Mouse (Mus musculus): ENCODE measurements around the gene Obox6.

Gene Obox6

DNA sequence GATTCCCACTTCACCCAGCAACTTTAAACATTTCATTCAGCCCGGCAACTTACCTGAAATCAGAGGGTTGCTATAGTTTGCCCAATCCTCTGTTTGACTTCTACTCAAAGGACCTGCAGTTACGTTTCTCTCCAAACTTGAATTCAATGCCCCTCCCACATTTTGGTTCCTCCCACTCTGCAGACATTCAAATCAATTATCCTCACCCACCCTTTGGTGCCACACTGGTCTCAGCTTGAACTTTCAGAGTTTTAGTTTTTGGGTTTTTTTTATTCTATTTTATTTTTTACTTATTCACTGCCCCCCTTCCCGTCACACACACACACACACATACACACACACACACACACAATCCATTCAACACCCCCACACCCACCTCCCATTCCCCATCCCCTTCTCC is at the start of gene Obox6:
TSS of gene Obox6 (minus strand) at position 101 of the 400 bp plus-strand sequence.
- no peak for DNase-seq (ENCODE audit: low spot score in 2 of 2)

GRCm38 (mm10) chr7:15884127-15884526 is 44.6 kb upstream of the Obox6 start:
- no peak for DNase-seq (ENCODE audit: low spot score in 2 of 2)

DNA sequence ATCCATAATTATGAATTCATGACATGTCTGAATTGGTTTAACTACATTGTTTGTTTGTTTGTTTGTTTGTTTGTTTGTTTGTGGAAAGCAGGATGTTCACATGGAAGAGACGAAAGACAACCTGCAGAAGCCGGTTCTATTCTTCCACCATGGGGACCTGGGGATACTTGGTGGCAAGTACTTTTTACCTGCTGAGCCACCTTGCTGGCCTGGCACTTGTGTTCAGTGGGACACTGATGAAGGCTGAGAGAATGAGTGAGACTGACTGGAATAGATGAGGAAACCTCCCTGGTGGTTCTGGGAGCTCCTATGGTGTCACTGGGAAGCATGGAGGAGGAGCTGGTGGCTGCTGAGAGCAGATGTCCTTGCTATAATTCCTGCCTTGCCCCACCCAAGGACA is 42.8 kb upstream of the Obox6 start, which contains the start of gene Crxos:
TSS of gene Crxos (plus strand) at position 301 of the 400 bp plus-strand sequence.
- no peak for DNase-seq (ENCODE audit: low spot score in 2 of 2)

GRCm38 (mm10) chr7:15881831-15882230 is 42.4 kb upstream of the Obox6 start:
- no peak for DNase-seq (ENCODE audit: low spot score in 2 of 2)

GRCm38 (mm10) chr7:15881388-15881787 is 41.9 kb upstream of the Obox6 start:
- no peak for DNase-seq (ENCODE audit: low spot score in 2 of 2)

DNA sequence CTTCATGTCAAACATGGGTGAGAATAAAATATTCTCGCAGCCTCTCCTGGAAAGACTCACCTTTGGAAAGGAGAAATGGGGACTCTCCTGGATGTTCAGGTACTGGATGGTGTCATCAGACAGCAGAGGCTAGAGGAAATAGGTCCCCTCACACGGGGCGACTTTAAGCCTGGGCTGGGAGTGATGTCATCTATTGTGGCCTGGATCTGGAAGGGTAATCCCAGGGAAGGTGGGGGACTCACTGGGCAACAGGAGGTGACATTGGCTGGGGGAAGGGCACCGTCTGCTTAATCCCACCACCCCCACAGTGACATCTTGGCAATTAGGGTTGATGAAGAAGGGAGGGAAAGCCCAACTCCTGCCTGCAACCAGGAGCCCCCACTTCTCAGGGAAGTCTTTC is 40.3 kb upstream of the Obox6 start, which contains the start of gene Crx:
TSS of gene Crx (minus strand) at position 213 of the 400 bp plus-strand sequence.
- no peak for DNase-seq (ENCODE audit: low spot score in 2 of 2)

DNA sequence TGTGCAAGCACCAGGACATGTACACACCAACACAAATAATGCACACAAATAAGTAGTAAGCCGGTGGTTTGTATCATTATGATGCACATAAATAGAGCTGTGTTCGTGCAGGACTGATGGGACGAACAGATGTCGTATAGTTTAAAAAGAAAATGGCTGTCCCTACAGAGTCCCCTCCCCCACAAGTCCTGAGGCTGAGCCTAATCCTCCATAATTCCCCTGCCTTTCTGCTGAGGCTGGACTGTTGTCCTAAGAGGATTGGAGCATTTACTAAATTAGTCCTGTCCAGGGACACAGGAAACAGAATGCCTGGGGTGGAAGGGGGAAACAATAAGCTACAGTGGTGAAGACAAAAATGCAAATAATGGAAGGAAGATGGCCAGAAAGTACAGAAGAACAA is 24.6 kb upstream of the Obox6 start:
- DNase-seq (ENCODE audit: low spot score in 2 of 2) = no peak

DNA sequence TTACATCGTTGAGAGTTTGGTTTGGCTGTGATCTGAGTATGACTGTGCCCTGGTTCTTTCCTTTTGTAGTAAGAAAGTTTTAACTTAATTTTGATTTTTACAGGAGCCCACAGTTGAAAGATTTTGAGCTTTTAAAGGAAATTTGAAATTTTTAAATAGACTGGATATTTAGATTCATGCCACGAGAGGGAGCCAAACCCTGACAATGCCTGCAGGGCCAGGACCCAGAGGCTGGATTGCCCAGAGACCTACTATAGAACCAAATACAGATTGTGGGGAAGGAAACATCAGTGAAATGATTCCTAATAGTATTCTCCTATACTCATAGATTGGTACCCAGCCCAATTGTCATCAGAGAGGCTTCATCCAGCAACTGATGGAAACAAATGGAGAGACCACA is 20.2 kb upstream of the Obox6 start:
- DNase-seq (ENCODE audit: low spot score in 2 of 2) = no peak

All from urinary bladder, adult 18-20 months (tissue).